Mouse (Mus musculus): ENCODE measurements around the gene Itfg2.

DNA sequence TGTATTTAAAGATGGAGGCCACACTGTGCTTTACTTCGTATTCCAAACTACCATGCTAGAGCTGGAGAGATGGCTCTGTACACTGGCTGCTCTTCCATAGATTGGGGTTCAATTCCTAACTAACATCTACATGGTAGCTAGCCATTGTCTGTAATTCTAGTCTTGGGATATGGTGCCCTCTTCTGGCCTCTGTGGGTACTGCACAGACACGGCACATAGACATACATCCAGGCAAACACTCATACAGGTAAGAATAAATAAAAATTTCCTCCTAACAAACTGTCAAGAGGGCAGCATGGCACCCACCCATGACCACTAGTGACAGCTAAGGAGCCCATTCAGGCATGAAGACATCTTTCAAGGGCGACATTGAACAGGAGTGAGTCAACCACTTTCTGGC is 13.6 kb downstream of the Itfg2 start:
- peak; percentile 67; the same call in 1 of the 2 replicates for TF ChIP-seq CTCF (IDR thresholded peaks at IDR 0.05; ENCODE audit: borderline replicate concordance, insufficient read depth, low read length)
- TF ChIP-seq POLR2A (IDR thresholded peaks at IDR 0.05; ENCODE audit: low read depth, low read length): no peak

All from embryonic fibroblast, embryonic 13.5 days (primary cell).